Mouse (Mus musculus) limb, embryonic 15.5 days (tissue): ENCODE results near the gene Ercc6l2. TPM values are rescaled to one million over a fixed set of nuclear protein-coding genes. Genes with fewer than 3 reads are reported as not detected.

ENCODE experiments used
- ATAC-seq: fragments of 200-750 bp; cut with Nextera tagmentation; 2 replicates; pipeline ENCODE4 v1.8.0; 2017; ENCODE audit warnings: low read depth, moderate TSS enrichment; ENCODE audit not compliant: insufficient number of reproducible peaks, low FRiP score, low TSS enrichment
- H3K27ac ChIP-seq: fragments of 300-500 bp; sonication (generic); 2 replicates; pipeline ENCODE4 v1.5.1; 2015; ENCODE audit warnings: moderate library complexity, mild to moderate bottlenecking, inconsistent platforms
- H3K27me3 ChIP-seq: fragments of 300-500 bp; sonication (generic); 2 replicates; pipeline ENCODE4 v1.6.1; 2015; ENCODE audit warnings: inconsistent platforms
- H3K36me3 ChIP-seq: fragments of 300-500 bp; sonication (generic); 2 replicates; pipeline ENCODE4 v1.6.1; 2015; ENCODE audit warnings: inconsistent platforms
- H3K4me1 ChIP-seq: fragments of 300-500 bp; sonication (generic); 2 replicates; pipeline ENCODE4 v1.6.1; 2015; ENCODE audit warnings: inconsistent platforms
- H3K4me2 ChIP-seq: fragments of 300-500 bp; sonication (generic); 2 replicates; pipeline ENCODE4 v1.6.1; 2015; ENCODE audit warnings: mild to moderate bottlenecking, inconsistent platforms
- H3K4me3 ChIP-seq: fragments of 300-500 bp; sonication (generic); 2 replicates; pipeline ENCODE4 v1.5.1; 2015; ENCODE audit warnings: mild to moderate bottlenecking, inconsistent platforms
- H3K9ac ChIP-seq: fragments of 300-500 bp; sonication (generic); 2 replicates; pipeline ENCODE4 v1.6.1; 2015; ENCODE audit warnings: inconsistent platforms
- H3K9me3 ChIP-seq: fragments of 300-500 bp; sonication (generic); 2 replicates; pipeline ENCODE4 v1.6.1; 2016; ENCODE audit warnings: inconsistent platforms
- WGBS: fragments of 180-500 bp; shearing (Covaris S2); methylation state at CpG from one replicate; pipeline ENCODE4 v1.1.7; 2015; 5-methylcytosine and 5-hydroxymethylcytosine counted together
- polyA plus RNA-seq: library from polyadenylated mRNA; unstranded; fragments of >200 nt; fragmentation: Nextera tagmentation; extraction: Ambion mirVana; gene quantifications from 2 replicates; pipeline ENCODE4 v1.2.1, GENCODE M21; 2015

Ercc6l2 gene
- polyA plus RNA-seq: 23.0 and 24.3 TPM in 2 replicates

DNA sequence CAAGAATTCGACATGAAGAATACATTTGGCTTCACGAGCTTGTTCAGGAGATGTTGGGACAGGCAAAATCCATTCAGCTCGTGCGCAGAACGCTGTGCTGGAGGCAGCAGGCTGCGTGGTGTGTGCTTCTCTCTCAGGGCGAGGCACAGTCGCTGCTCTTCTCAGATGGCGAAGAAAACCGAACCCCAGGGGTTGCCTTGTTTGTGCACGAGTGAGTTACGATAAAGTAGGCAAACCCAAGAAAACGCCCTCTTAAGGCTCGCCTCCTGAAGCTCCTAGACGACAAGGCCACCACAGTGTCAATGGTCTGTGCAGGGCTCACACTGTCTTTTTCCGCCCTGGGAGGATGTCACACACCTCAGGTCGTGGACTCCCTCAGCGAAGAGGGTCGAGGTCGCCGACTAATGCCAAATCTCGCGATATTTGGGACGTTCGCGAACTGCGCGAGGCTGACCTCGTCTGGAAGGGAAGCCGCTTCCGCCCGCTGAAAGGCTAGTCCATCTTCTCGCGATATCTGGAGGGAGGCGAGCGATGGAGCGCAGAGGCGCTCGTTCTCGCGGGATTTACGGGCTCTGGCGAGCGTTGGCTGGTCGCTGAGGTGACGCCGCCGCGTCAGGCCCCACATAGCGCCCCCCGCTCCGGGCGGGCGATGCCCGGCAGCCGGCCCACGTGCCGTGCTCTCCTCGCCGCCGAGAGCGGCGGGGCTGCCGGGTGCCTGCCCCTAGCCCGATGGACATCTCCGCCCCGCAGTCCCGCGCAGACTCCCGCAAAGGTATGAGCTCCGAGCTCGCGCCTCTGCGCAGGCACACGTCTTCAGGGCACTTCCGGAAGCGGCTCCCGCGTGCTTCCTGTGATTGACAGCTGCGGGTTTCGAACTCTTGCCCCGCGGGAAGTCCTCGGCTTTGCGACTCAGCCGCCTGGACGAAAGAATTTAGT is at the start of gene Ercc6l2:
Gene Ercc6l2 (plus strand): TSS at position 495 of the 936 bp plus-strand sequence.
- Histone ChIP-seq H3K4me1 (0 out of 2 replicates have a peak, but pooled peaks cover 6% of the 10 kb centered on the region), H3K4me3 (peak within 1 kb of the TSS; percentile 73), H3K27me3 (no peaks in the 10 kb centered on the region), H3K9ac (peak within 1 kb of the TSS; percentile 70), H3K36me3 (no peaks in the 10 kb centered on the region), H3K9me3 (no peaks in the 10 kb centered on the region), H3K4me2 (peak within 1 kb of the TSS; percentile 69), H3K27ac (peak within 1 kb of the TSS; percentile 94)
- peak; percentile 98 for ATAC-seq
- WGBS: under 1% methylated on average over 87 of the region's 87 CpGs

DNA sequence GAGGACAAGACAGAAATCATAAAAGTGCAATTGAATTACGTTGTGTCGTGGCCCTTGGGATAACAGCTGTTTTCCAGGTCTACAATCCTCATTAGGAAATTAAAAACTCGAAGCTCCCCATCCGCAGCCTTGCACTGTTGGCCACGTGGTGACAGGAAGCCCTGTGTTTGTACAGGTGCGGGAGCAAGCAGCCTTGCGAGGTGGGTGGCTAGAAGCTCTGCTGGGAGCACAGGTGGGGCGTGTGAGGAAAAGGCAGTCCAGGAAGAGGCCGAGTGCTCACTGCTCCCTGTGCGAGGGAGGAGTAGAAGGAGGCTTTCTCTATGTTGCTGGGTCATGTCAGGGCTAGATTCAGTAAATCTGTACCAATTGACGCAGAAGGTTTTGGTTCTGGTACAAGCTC is 49.0 kb upstream of the Ercc6l2 start:
- Histone ChIP-seq H3K4me3 (no peak overlapping the region), H3K9ac (no peak overlapping the region), H3K4me1 (peaks cover 7% of the 10 kb centered on the region), H3K36me3 (no peaks in the 10 kb centered on the region), H3K27me3 (no peaks in the 10 kb centered on the region), H3K4me2 (no peak overlapping the region), H3K27ac (no peak overlapping the region), H3K9me3 (no peaks in the 10 kb centered on the region)
- 29% methylated on average over 11 of the region's 11 CpGs for WGBS
- peak; percentile 55; the same call in 1 of the 2 replicates for ATAC-seq

GRCm38 (mm10) chr13:63771009-63771408 is 44.0 kb upstream of the Ercc6l2 start:
- Histone ChIP-seq H3K27ac (peak overlapping the region; percentile 58), H3K27me3 (no peaks in the 10 kb centered on the region), H3K9me3 (no peaks in the 10 kb centered on the region), H3K36me3 (no peaks in the 10 kb centered on the region), H3K4me3 (no peak overlapping the region), H3K9ac (no peak overlapping the region), H3K4me2 (no peak overlapping the region), H3K4me1 (peaks cover 11% of the 10 kb centered on the region)
- ATAC-seq: peak; percentile 65; the same call in 1 of the 2 replicates
- 34% methylated on average over 3 of the region's 3 CpGs for WGBS

DNA sequence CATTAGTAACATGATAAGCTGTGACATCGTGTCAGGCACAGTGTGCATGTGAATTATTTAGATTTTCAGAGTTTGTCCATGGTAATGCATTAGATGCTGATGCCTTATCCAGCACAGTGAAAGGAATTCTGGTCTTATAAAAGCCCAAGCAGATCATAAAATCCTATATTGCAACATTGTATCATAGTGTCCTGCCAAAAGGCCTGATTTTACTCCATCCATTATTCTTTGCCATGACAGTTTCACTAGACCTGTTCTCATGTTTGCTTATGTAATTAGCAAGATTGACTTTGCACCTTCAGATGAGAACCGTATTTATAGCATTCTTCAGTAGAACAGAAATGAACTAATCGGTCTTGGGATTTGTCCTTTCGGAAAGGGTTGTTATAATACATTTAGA is 36.1 kb upstream of the Ercc6l2 start:
- WGBS: 58% methylated on average over 4 of the region's 4 CpGs
- ATAC-seq: no peak

DNA sequence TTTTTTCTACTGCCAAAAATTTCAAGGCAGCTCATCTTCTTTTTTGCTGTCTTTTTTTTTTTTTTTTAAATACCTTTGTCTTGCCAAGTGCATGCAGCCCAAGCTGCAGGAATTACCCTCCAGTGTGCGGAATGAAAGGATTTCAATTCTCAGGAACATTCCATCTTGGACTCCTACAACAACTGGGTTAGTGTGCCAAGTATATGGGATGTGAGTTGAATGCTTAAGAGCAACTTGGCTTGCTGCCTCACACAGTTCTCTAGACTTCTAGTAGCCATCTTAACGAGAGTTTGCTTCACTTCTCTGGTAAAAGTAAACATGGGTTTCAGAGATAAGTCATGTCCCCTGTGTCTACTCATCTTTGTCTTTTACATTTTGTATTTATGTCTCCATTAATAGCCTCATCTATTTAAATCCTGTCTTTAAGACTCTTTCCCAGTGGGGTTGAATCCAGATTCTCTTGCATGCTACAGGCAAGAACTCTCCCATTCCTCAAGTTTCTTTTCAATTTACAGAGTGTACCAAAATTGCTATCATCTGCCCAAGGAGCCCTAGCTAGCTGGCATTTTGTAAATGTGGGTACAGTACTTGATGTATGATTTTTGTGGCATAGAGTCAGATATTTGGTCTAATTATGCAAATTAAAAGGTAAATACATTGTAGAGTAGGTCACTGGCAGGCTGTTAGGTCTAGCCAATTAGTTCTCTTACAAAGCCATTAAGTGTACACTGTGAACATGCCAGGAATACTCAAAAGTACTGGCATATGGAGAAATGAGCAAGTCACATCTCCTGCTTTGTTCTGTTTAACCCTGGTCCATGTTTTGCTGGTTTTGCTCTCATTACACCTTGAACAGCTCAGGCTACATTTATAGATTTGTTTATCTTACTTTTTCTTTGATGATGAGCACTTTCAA is 35.4 kb upstream of the Ercc6l2 start:
- 37% methylated on average over 2 of the region's 2 CpGs for WGBS
- no peaks in the 10 kb centered on the region for H3K9me3 ChIP-seq
- H3K36me3 ChIP-seq: no peaks in the 10 kb centered on the region
- no peaks in the 10 kb centered on the region for H3K27me3 ChIP-seq
- no peak overlapping the region for H3K4me2 ChIP-seq
- ATAC-seq: no peak
- H3K27ac ChIP-seq: peak overlapping the region; percentile 33; the same call in 1 of the 2 replicates
- peaks cover 7% of the 10 kb centered on the region; the same call in 1 of the 2 replicates for H3K4me1 ChIP-seq
- H3K9ac ChIP-seq: no peak overlapping the region
- H3K4me3 ChIP-seq: no peak overlapping the region

More for the DNA sequence above, 36.1 kb upstream of the Ercc6l2 start:
- no peaks in the 10 kb centered on the region for H3K27me3 ChIP-seq
- no peaks in the 10 kb centered on the region for H3K36me3 ChIP-seq
- H3K9ac ChIP-seq: no peak overlapping the region
- H3K27ac ChIP-seq: no peak overlapping the region
- no peaks in the 10 kb centered on the region for H3K9me3 ChIP-seq
- peaks cover 7% of the 10 kb centered on the region; the same call in 1 of the 2 replicates for H3K4me1 ChIP-seq
- no peak overlapping the region for H3K4me3 ChIP-seq
- H3K4me2 ChIP-seq: no peak overlapping the region

GRCm38 (mm10) chr13:63792234-63792831 is 22.7 kb upstream of the Ercc6l2 start:
- Histone ChIP-seq H3K9me3 (no peaks in the 10 kb centered on the region), H3K27ac (no peak overlapping the region), H3K4me2 (no peak overlapping the region), H3K4me1 (0 out of 2 replicates have a peak, but pooled peaks cover 3% of the 10 kb centered on the region), H3K4me3 (no peak overlapping the region), H3K27me3 (no peaks in the 10 kb centered on the region), H3K36me3 (no peaks in the 10 kb centered on the region), H3K9ac (no peak overlapping the region)
- ATAC-seq: no peak
- 92% methylated on average over 2 of the region's 2 CpGs for WGBS

- no peaks in the 10 kb centered on the region for H3K9me3 ChIP-seq
- no peak overlapping the region for H3K4me3 ChIP-seq
- H3K36me3 ChIP-seq: no peaks in the 10 kb centered on the region
- no peak overlapping the region for H3K27ac ChIP-seq
- 46% methylated on average over 7 of the region's 7 CpGs for WGBS
- no peak overlapping the region for H3K4me2 ChIP-seq
- H3K4me1 ChIP-seq: 0 out of 2 replicates have a peak, but pooled peaks cover 3% of the 10 kb centered on the region
- no peaks in the 10 kb centered on the region for H3K27me3 ChIP-seq
- ATAC-seq: no peak
- no peak overlapping the region for H3K9ac ChIP-seq
Measured at GRCm38 (mm10) chr13:63793345-63794308, 21.4 kb upstream of the Ercc6l2 start.

DNA sequence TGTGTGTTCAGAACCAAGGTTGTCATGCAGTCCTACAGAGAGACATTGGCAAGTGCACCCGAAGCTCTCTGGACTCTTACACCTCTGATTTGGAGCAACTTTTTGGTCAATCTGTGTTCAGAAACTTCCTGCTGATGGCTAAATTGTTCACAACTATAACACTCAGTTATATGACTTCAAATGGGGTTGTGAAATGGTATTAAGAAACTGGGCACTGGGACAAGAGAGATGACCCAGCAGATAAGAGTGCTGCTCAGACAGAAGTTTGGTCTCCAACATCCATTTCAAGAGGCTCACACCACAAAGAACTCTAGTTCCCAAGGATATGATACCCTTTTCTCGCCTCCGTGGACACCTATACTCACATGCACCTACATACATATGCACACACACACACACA is 16.4 kb upstream of the Ercc6l2 start:
- no peaks in the 10 kb centered on the region for H3K27me3 ChIP-seq
- H3K9ac ChIP-seq: no peak overlapping the region
- H3K9me3 ChIP-seq: no peaks in the 10 kb centered on the region
- no peak overlapping the region for H3K27ac ChIP-seq
- ATAC-seq: no peak
- 0 out of 2 replicates have a peak, but pooled peaks cover 2% of the 10 kb centered on the region for H3K4me1 ChIP-seq
- no peaks in the 10 kb centered on the region for H3K36me3 ChIP-seq
- 86% methylated on average over 3 of the region's 3 CpGs for WGBS
- no peak overlapping the region for H3K4me2 ChIP-seq
- no peak overlapping the region for H3K4me3 ChIP-seq

DNA sequence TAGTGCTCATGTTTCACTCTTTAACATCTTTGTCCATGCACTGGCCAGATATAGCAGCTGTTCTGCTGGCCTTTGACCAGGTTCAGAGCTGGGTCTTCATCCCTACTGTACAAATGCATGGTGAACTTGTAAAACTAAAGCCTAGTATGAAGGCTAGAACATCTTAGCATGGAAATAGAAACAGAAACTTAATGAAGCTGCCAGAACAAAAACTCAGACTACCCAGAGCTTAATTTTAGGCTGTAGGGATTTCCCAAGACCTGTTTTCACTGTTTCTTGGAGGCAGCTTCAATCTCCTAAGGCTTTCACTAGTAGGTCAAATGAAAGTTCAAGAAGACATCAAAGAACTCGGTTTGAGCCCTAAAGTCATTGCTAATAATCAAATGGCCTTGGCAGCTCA is 15.1 kb upstream of the Ercc6l2 start:
- Histone ChIP-seq H3K9ac (no peak overlapping the region), H3K36me3 (no peaks in the 10 kb centered on the region), H3K4me1 (no peaks in the 10 kb centered on the region), H3K27ac (no peak overlapping the region), H3K4me2 (no peak overlapping the region), H3K4me3 (no peak overlapping the region), H3K9me3 (no peaks in the 10 kb centered on the region), H3K27me3 (no peaks in the 10 kb centered on the region)
- WGBS: 56% methylated on average over 1 of the region's 1 CpGs
- no peak for ATAC-seq

DNA sequence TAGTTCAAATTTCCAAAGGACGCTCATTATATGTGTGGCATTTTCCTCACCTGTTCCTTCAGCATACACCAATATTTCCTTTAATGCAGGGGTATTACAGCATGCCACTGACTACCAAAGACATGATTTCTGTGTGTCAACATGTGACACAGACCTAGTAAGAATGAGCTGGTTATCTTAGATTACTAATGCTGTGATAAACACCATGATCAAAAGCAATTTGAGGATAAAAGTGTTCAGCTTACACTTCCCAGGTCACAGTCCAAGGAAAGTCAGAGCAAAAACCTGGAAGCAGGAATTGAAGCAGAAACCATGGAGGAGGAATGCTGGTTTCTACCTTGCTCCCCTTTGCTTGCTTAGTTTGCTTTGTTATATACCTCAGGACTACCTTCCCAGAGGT is 13.8 kb upstream of the Ercc6l2 start:
- no peak overlapping the region for H3K4me2 ChIP-seq
- H3K9me3 ChIP-seq: no peaks in the 10 kb centered on the region
- no peak for ATAC-seq
- no peaks in the 10 kb centered on the region for H3K4me1 ChIP-seq
- no peaks in the 10 kb centered on the region for H3K36me3 ChIP-seq
- 83% methylated on average over 1 of the region's 1 CpGs for WGBS
- no peak overlapping the region for H3K4me3 ChIP-seq
- no peak overlapping the region for H3K9ac ChIP-seq
- H3K27me3 ChIP-seq: no peaks in the 10 kb centered on the region
- no peak overlapping the region for H3K27ac ChIP-seq
